Mouse (Mus musculus): ENCODE results near the gene Mrpl51.

DNA sequence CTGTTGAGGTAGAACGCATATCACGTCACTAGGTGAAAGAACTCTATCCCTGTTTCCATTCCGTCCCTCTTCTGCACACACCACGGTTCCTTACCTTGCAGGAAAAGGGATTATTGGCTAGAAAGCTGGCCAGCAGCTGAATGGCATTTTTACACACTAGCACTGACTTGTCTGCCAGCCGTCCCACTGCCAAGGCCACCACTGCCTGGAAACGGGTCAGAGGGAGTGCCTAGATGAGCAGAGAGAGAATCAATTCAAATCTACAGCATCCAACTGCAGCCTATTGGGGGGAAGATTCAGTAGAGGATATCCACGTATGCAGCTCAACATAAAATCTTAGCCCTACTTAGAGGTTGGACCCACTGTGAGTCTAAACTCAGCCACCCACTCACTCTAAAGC is 12.0 kb upstream of the Mrpl51 start:
- no peak for TF ChIP-seq CTCF (IDR thresholded peaks at IDR 0.05)
- TF ChIP-seq POLR2A (IDR thresholded peaks at IDR 0.05; ENCODE audit: insufficient read depth, low read depth, low read length), result no peak
- no peak for TF ChIP-seq EP300 (IDR thresholded peaks at IDR 0.05; ENCODE audit: insufficient read depth, low read depth, low read length)
